Mouse (Mus musculus): ENCODE measurements around the gene Acot1.
"Not testable (repeated sequence)": the region's sequence is repeated elsewhere in the genome, so short reads cannot be mapped to it uniquely, and the experiment has no call there.

Gene Acot1

GRCm38 (mm10) chr12:84020528-84020927, 11.2 kb downstream of the Acot1 start:
- peak in 1 of 2 experiments; percentile 8 for DNase-seq (ENCODE audit: low spot score in 2 of 2)

DNA sequence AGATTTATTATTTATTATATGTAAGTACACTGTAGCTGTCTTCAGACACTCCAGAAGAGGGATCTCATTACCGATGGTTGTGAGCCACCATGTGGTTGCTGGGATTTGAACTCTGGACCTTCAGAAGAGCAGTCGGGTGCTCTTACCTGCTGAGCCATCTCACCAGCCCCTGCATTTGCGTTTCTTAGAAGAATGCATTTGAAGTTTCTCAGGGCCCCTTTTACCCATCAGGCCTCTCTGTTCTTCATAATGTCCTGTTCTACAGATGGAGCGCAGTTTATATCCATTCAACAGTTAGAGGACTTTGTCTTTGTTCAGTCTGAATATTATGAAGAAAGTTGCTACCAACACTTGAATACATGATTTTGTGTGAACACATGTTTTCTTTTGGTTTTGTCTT, 13.0 kb downstream of the Acot1 start:
- not testable (repeated sequence) for DNase-seq (ENCODE audit: low spot score in 2 of 2)

- DNase-seq (ENCODE audit: low spot score in 2 of 2), result no peak
Measured at GRCm38 (mm10) chr12:84023052-84023745, 13.9 kb downstream of the Acot1 start.

GRCm38 (mm10) chr12:84025888-84026287, 16.6 kb downstream of the Acot1 start:
- no peak for DNase-seq (ENCODE audit: low spot score in 2 of 2)

- DNase-seq (ENCODE audit: low spot score in 2 of 2), result not testable (repeated sequence)
Measured at GRCm38 (mm10) chr12:84028328-84028727, 19.0 kb downstream of the Acot1 start.

DNA sequence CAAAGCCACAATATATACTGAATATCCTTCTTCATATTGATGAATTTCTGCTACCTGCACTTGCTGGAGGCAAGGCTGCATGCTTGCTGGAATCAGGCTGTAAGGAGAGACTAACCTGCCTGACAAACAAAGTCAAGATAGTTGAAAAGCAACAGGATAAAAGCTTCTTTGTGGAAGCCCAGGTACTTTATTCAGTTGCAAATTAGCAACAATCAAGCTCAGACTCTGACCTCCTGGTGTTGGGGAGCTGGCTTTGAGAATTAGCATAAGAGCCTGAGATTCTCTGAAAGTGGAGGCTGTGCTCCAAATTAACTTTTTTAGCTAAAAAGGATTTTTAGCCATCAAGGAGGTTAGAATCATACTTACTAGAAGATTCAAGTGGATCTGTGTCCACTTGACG, 19.8 kb downstream of the Acot1 start:
- DNase-seq (ENCODE audit: low spot score in 2 of 2), result not testable (repeated sequence)

GRCm38 (mm10) chr12:84030659-84031332, 21.5 kb downstream of the Acot1 start:
- DNase-seq (ENCODE audit: low spot score in 2 of 2), result peak; percentile 36 to 62

DNA sequence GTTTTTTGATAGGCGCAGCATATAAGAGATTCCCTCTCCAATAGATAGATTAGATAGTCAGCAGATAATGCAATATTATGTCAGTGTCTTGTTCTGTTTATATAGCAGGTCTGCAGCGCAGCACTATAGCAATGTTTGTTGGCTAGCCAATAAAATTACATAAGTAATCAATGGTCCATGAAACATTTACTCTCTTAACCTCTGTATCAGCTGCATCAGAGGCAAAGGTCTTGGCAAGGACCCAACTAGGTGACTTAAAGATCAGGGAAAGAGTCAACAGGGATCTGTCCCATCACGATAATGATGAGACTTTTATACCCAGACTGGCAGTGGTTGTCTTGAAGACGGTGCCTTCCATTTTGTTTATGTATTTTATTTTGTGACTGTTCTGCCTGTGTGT, 23.6 kb downstream of the Acot1 start:
- DNase-seq (ENCODE audit: low spot score in 2 of 2), result no peak

DNA sequence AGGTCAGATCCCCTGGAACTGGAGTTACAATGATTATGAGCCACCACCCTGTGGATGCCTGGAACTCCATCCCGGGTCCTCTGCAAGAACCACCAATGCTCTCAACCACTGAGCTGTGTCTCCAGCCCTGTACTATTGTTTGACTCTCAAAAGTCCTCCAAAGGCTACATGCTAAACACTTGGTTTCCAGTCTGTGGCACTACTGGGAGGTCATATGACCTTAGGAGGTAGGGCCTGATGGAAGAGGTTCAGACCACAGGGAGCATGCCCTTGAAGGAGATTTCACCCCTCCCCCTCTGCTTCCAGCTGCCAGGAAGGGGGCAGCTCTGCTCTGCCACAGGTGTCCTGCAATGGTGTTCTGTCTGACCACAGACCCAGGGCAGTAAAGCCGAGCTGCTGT, 24.0 kb downstream of the Acot1 start:
- not testable (repeated sequence) for DNase-seq (ENCODE audit: low spot score in 2 of 2)

GRCm38 (mm10) chr12:84034108-84034507, 24.8 kb downstream of the Acot1 start:
- DNase-seq (ENCODE audit: low spot score in 2 of 2), result no peak

DNA sequence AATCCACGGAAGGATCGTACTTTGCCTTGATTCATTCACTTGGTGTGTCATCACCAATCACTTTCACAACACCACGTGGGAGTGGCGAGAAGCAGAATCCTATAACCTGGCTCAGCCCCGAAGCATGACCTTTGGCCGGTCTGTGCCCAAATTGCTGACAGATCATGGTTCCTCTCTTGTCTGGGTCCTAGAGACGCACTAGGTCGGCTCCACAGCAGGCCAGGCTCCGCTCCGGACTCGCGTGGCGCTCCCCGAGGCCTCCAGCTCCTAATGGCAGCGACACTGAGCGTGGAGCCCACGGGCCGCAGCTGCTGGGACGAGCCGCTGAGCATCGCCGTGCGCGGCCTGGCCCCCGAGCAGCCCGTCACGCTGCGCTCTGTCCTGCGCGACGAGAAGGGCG, 29.0 kb downstream of the Acot1 start, which contains the start of gene Acot4:
Gene Acot4 (plus strand): TSS at position 139 of the 400 bp plus-strand sequence.
- DNase-seq (ENCODE audit: low spot score in 2 of 2), result not testable (repeated sequence)

DNA sequence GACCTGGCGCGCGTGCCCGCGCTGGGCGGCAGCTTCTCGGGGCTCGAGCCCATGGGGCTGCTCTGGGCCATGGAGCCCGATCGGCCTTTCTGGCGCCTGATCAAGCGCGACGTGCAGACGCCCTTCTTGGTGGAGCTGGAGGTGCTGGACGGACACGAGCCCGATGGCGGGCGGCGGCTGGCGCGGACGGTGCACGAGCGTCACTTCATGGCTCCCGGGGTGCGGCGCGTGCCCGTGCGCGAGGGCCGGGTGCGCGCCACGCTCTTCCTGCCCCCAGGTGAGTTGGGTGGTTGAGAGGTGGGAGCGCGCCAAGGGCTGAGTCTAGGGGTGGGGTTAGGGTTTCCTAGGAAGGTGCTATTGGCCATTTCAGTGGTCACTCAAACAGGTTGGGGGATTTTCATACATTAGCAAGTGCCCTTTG, 29.4 kb downstream of the Acot1 start, which contains the start of gene Gm49366:
Gene Gm49366 (plus strand): TSS at position 245 of the 421 bp plus-strand sequence.
- not testable (repeated sequence) for DNase-seq (ENCODE audit: low spot score in 2 of 2)

DNA sequence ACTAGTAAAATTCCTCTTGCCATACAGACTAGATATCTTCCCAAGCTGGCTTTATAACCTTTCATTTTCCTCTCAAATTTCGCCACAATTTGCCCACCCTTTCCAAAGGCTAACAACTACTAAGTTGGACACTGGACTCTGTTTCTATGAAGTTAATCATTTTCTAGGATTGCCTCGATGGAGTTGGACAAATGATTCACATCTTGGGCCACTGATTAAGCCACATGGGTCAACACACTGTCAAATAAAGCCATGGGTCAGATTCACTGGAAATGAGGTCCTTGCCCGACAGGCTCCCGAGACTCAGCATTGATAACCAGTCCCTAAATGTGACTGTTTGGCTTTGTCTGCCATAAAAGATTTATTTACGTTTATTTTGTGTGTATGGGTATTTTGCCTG, 33.0 kb downstream of the Acot1 start:
- no peak for DNase-seq (ENCODE audit: low spot score in 2 of 2)

GRCm38 (mm10) chr12:84044045-84044444, 34.8 kb downstream of the Acot1 start:
- no peak for DNase-seq (ENCODE audit: low spot score in 2 of 2)

GRCm38 (mm10) chr12:84046906-84047305, 37.6 kb downstream of the Acot1 start:
- no peak for DNase-seq (ENCODE audit: low spot score in 2 of 2)

- not testable (repeated sequence) for DNase-seq (ENCODE audit: low spot score in 2 of 2)
Measured at GRCm38 (mm10) chr12:84050744-84051143, 41.5 kb downstream of the Acot1 start.

GRCm38 (mm10) chr12:84051937-84052474, 42.7 kb downstream of the Acot1 start, which contains the start of gene Acot3:
TSS of gene Acot3 (plus strand) at chr12:84052144.
- DNase-seq (ENCODE audit: low spot score in 2 of 2), result no peak

GRCm38 (mm10) chr12:84052609-84053008, 43.3 kb downstream of the Acot1 start:
- DNase-seq (ENCODE audit: low spot score in 2 of 2), result no peak

DNA sequence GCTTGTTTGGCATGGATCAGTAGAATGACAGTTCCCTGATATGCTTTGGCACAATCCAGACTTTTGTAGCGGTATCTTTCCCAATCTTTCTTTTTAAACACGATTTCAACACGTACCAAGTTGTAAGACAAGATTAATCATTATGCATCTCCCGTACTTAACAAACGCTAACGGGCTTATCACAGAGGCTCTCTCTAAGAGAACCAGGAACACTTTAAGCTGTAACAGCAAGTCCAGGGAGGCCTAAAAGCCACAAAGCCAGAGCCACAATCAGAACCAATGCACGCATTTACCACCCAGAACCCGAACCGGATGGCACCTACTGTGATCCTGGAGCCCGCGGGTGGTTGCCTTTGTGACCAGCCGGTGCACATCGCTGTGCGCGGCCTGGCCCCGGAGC, 43.9 kb downstream of the Acot1 start:
- no peak for DNase-seq (ENCODE audit: low spot score in 2 of 2)

DNA sequence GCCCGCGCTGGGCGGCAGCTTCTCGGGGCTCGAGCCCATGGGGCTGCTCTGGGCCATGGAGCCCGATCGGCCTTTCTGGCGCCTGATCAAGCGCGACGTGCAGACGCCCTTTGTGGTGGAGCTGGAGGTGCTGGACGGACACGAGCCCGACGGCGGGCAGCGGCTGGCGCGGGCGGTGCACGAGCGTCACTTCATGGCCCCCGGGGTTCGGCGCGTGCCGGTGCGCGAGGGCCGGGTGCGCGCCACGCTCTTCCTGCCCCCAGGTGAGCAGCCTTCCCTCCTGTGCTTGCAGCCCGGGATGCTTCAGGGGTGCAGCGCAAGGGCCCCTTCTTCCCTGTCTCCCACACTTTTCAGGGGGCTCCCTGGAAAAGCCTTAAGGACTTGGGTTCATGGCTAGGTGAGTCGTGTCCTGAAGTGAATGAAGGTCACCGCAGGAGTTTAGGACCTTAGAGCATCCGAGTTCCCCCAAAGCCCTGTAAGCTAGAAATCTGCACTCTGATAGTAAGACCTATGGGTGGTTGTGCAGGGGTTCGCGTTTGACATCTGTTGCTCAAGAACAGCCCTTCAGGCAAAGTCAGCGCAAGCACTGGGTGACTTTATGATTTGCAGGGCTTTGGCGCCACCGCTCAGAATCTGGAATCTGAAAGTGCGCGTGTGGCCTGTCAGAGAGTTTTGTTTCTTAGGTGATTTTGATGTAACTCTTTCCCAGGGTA, 44.5 kb downstream of the Acot1 start:
- DNase-seq (ENCODE audit: low spot score in 2 of 2), result no peak

DNA sequence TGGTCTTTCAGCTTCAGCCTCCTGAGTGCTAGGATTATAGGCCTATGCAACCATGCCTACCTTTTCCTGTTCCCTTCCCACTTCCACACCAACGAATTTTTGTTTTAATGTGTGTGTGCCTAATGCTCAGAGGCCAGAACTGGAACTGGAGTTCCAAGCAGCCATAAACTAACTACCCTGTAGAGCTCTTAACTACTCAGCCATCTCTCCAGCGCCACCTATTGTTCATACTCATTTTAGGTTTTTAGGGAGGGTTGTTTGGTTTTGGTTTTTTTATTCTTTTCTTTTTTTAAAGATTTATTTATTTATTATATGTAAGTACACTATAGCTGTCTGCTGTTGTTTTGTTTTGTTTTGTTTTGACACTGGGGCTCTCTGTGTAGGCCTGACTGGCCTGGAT, 51.7 kb downstream of the Acot1 start:
- no peak for DNase-seq (ENCODE audit: low spot score in 2 of 2)

- DNase-seq (ENCODE audit: low spot score in 2 of 2), result no peak
Measured at GRCm38 (mm10) chr12:84062336-84062735, 53.0 kb downstream of the Acot1 start.

Measured in spleen, postnatal 14 days (tissue).